Comparison of ENCODE assay signal across 9 mouse cellular contexts in genomic region chr3:142439591-142440093, GRCm38 (mm10). TPM values are rescaled to one million over a fixed set of nuclear protein-coding genes. Genes with fewer than 3 reads are reported as not detected.
DNase-seq lines count a peak whose midpoint lies in the region; ATAC-seq and TF ChIP-seq lines count a peak whose summit lies in the region.
"Had no signal": no experiment of that assay in that cellular context is flagged by ENCODE, and none has a peak within 500 bp of the region (broad histone marks: within the 10 kb centered on the region; RNA-seq: fewer than 3 reads in every experiment).

No protein-coding gene starts in this region.

- peak overlapping the region; percentile 67 for H3K27ac ChIP-seq in brown adipose tissue, adult 24 weeks (replicated peaks; ENCODE audit: low read depth, low read length)
- peak overlapping the region; percentile 96 to 99 for H3K27ac ChIP-seq in heart, embryonic 14.5 days (replicated peaks in 1 of 2; ENCODE audit: control insufficient read depth in 1 of 2, insufficient read depth in 1 of 2, low read depth in 2 of 2, low read length in 2 of 2)
- no peak overlapping the region for H3K27ac ChIP-seq in thymus, adult 2 months (ENCODE audit: control insufficient read depth, insufficient read depth, low read length)

- no peaks in the 10 kb centered on the region for H3K9me3 ChIP-seq in heart, embryonic 14.5 days (ENCODE audit: control insufficient read depth, low read length)

- TF ChIP-seq POLR2A in thymus, adult 2 months (IDR thresholded peaks at IDR 0.05; ENCODE audit: control insufficient read depth, extremely low read depth, insufficient read depth, low read length, poor library complexity): no peak

- no peaks in the 10 kb centered on the region; the same call in 1 of the 2 replicates for H3K4me1 ChIP-seq in brown adipose tissue, adult 24 weeks (ENCODE audit: control insufficient read depth, insufficient read depth, insufficient read length, low read length)
- peaks cover 14 to 57% of the 10 kb centered on the region in 2 experiments for H3K4me1 ChIP-seq in heart, embryonic 14.5 days (ENCODE audit: control insufficient read depth in 2 of 2, insufficient read depth in 2 of 2, low read length in 2 of 2)
- H3K4me1 ChIP-seq in thymus, adult 2 months (replicated peaks; ENCODE audit: control insufficient read depth, insufficient read depth, low read length): no peaks in the 10 kb centered on the region; the same call in 1 of the 2 replicates

- WGBS in heart, embryonic 14.5 days: 3% methylated on average over 7 of the region's 7 CpGs
- 10% methylated on average over 7 of the region's 7 CpGs for WGBS in large intestine, adult 2 months
- WGBS in thymus, adult 2 months: 29% methylated on average over 7 of the region's 7 CpGs

- ATAC-seq in heart, embryonic 14.5 days (ENCODE audit: insufficient number of reproducible peaks, insufficient read depth, low FRiP score, low read depth): peak; percentile 84

- peak overlapping the region; percentile 20; the same call in 1 of the 2 replicates for H3K4me3 ChIP-seq in brown adipose tissue, adult 24 weeks (ENCODE audit: insufficient read depth, low read depth, low read length)
- no peak overlapping the region for H3K4me3 ChIP-seq in heart, embryonic 14.5 days (ENCODE audit: control insufficient read depth in 1 of 2, insufficient read depth in 1 of 2, low read depth in 1 of 2, low read length in 2 of 2)
- H3K4me3 ChIP-seq in thymus, adult 2 months (ENCODE audit: control insufficient read depth, insufficient read depth, low read length): no peak overlapping the region

- peak overlapping the region; percentile 44; the same call in 1 of the 2 replicates for H3K9ac ChIP-seq in heart, embryonic 14.5 days (ENCODE audit: low read length)

- peak; percentile 89 for DNase-seq in 3T3-L1 (ENCODE audit: low read depth, low spot score)
- peak; percentile 38 for DNase-seq in large intestine, adult 2 months (ENCODE audit: low read depth, low spot score)
- peak; percentile 50 for DNase-seq in yolk sac, embryonic 10.5 days (ENCODE audit: low spot score)
- DNase-seq in thymus, adult 2 months: no peak
- DNase-seq in frontal cortex, postnatal 36 days (ENCODE audit: low spot score in 2 of 2): no peak
- DNase-seq in thymus, postnatal 14 days: no peak

- H3K4me2 ChIP-seq in heart, embryonic 14.5 days (ENCODE audit: low read length): peak overlapping the region; percentile 54

- no peaks in the 10 kb centered on the region for H3K27me3 ChIP-seq in heart, embryonic 14.5 days (ENCODE audit: control insufficient read depth, insufficient read depth, low read length)
- H3K27me3 ChIP-seq in thymus, adult 2 months (ENCODE audit: control insufficient read depth, insufficient read depth, low read length): no peaks in the 10 kb centered on the region

- no peak for TF ChIP-seq CTCF in thymus, adult 2 months (IDR thresholded peaks at IDR 0.05; ENCODE audit: borderline replicate concordance, control insufficient read depth, extremely low read depth, insufficient read depth, low read length, poor library complexity)

- no peaks in the 10 kb centered on the region for H3K36me3 ChIP-seq in heart, embryonic 14.5 days (ENCODE audit: control insufficient read depth, insufficient read depth, low read length)
- no peaks in the 10 kb centered on the region for H3K36me3 ChIP-seq in thymus, adult 2 months (ENCODE audit: control insufficient read depth, insufficient read depth, low read length)

RNA-seq across cellular contexts. Expression of gene Pdlim5, which starts 44.1 kb away (rescaled TPM):
- 26.9 and 32.0 TPM in 2 replicates for polyA plus RNA-seq in brown adipose tissue, adult 24 weeks (2012; ENCODE audit: insufficient read depth, insufficient read length, missing spikeins)
- polyA plus RNA-seq in heart, embryonic 14.5 days (2014; fragmentation: Nextera tagmentation; extraction: Ambion mirVana): 241 and 266 TPM in 2 replicates
- polyA plus RNA-seq in large intestine, adult 2 months (2012; rRNA removed): 30.8 and 74.7 TPM in 2 replicates
- 48.7 and 56.5 TPM in 2 replicates for polyA plus RNA-seq in thymus, adult 2 months (2012; rRNA removed)

RNA-seq across cellular contexts. Expression of gene Gbp5, which starts 54.1 kb away (rescaled TPM):
- 3.0 and 4.7 TPM in 2 replicates for polyA plus RNA-seq in brown adipose tissue, adult 24 weeks (2012; ENCODE audit: insufficient read depth, insufficient read length, missing spikeins)
- 0.11 and 0.34 TPM in 2 replicates for polyA plus RNA-seq in heart, embryonic 14.5 days (2014; fragmentation: Nextera tagmentation; extraction: Ambion mirVana)
- 1.8 and 3.1 TPM in 2 replicates for polyA plus RNA-seq in large intestine, adult 2 months (2012; rRNA removed)
- 3.7 and 4.2 TPM in 2 replicates for polyA plus RNA-seq in thymus, adult 2 months (2012; rRNA removed)
- polyA plus RNA-seq: limb, embryonic 11.5 days had no signal

Comparison
In these comparisons a context has a peak if more than half of its experiments do, and no peak if none do; other contexts are left out.
1. DNase-seq: peak in 3T3-L1 (single experiment), large intestine, adult 2 months (single experiment) and yolk sac, embryonic 10.5 days (single experiment); none in thymus, adult 2 months (single experiment), frontal cortex, postnatal 36 days (0 of 2) and thymus, postnatal 14 days (single experiment).